Mouse (Mus musculus) layer of hippocampus, postnatal 10 days (tissue): ENCODE data around the gene Nars2. TPM values are rescaled to one million over a fixed set of nuclear protein-coding genes. Genes with fewer than 3 reads are reported as not detected.
A peak's percentile ranks its signal among the peaks of the same experiment; 100 is the strongest.
"Not testable (repeated sequence)": the region's sequence is repeated elsewhere in the genome, so short reads cannot be mapped to it uniquely, and the experiment has no call there.

Experiments used
- DNase-seq, 2 experiments: peaks; one replicate each; pipeline ENCODE4 v3.0.0; 2021; ENCODE audit warnings: low spot score in 2 of 2
- long read RNA-seq: library from polyadenylated mRNA; stranded (forward); transcript quantifications from one replicate; pipeline ENCODE4 v2.0.0, GENCODE M21; 2023
- total RNA-seq, 2 experiments: library from RNA; stranded (reverse); gene quantifications; 2 replicates each; pipeline ENCODE4 v1.2.3; 2021

Gene Nars2
- 10 to 100 TPM; 19.3 to 19.5 TPM for total RNA-seq
- long read RNA-seq, transcript Nars2-201 (14 exons, 3,778 nt) = major isoform, 12 of 18 reads
- long read RNA-seq, partial matches to known transcripts = 2 of 18 reads
- long read RNA-seq, other reads (novel, unspliced or antisense) = 4 of 18 reads

DNA sequence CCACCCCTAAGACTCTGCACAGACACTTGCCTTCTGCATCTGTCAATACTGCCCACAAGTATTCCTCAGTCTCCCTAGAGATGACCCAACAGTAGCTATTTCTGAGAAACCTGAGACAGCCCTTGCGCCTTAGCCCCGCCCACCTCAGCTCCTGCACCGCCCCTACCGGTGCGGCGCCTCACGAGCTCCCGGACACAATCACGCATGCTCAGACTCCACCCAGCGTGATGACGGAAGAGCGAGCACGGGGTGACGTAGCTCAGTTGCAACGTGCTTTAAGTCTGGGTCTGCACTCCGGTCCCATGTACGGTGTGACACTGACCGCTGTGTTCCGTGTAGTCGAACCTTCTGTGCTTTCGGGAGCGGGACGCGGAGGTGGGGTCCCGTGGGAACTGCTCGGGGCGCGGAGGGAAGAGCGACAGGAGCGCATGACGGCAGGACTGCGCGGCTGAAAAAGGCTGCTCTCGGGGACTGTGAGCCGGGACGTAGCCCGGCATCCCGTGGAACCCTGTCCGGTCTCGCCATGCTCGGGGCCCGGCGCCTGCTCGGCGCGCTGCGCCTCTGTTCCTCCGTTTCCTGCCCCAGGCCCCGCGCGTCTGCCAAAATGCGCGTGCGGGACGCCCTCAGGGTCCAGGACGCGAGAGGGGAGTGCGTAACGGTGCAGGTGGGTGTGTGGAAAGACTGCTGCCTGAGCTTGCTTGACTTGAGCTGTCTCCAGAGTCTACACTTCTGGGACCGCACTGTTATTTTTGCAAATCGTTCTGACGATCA, at the start of gene Nars2:
Gene Nars2, plus strand, starts transcription at position 225 of the 771 bp plus-strand sequence.
- DNase-seq = peak; percentile 81 to 88

DNA sequence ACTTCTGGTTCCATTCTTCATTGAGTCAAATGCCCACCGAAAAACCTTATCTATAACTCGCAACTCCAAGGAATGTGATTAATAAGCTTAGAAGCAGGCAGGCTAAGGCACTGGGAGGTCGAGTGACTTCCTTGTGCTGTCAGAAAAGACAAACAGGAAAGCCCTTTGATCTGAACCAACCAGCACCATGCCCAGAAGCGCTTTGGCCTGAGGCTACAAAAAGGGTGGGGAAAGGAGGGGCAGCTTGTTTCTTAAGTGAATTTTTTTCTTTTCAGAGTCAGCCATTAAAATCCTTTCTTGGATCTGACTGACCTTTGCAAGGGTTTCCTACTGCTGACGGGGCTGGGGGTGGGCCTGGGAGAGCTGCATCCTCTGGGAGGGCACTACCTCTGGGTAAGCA, 49.1 kb upstream of the Nars2 start:
- no peak for DNase-seq

DNA sequence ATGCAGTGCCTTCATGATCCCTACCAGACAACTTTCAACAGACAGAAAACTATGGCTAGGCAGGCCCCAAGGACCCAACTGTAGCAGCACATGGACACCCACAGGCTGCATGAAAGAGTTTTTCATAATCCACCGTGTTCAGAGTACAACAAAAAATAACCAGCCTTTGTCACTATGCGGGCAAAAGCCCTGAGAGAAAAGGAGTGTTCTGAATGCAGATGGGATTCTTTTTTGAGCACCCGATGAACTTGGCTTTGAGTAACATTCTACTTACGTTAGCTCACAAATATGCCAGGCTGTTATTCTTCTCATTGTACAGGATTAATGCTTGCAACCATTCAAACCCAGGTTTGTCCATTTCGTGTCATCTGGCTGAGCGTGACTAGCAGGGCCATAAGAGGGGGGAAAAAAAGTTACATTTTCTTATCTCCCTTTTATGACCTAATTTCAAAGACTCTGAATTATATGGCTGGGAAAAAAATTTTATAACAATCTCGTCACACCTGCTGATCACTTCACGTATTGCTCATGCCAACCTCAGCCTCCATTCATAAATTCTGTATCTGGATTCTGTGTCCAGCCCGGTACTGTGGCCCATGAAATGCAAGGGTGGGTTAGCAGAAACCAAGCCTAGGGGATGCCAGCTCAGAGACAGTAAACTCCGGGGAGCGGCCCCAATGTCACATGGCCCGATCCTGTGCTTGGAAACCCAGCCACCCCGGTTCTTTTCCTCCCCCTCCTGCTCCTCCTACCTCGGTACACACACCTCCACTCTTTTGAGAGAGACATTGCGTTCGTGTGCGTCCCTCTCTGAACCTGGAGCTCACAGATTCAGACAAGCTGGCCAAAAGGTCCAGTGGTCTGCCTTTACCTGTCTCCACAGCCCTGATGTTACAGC, 48.0 kb upstream of the Nars2 start:
- no peak for DNase-seq

DNA sequence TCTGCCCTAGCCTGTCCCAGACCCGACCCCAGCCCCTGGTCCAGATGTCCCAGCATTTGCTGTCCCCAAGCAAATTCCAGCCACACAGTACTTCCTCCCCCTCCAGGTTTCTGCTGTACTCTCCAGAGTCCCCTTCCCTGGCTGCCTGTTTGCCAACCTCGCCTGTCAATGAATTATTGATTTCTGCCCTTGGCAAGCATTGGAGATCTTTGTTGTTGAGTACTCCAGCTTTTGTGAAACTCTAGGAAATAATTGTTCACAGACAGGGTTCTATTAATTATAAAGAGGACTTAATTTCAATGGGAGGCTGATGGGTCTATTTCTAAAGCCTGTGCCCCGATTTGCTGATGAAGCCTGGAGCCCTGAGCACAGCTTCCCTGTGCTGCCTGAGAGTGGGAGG, 46.9 kb upstream of the Nars2 start:
- DNase-seq = no peak

DNA sequence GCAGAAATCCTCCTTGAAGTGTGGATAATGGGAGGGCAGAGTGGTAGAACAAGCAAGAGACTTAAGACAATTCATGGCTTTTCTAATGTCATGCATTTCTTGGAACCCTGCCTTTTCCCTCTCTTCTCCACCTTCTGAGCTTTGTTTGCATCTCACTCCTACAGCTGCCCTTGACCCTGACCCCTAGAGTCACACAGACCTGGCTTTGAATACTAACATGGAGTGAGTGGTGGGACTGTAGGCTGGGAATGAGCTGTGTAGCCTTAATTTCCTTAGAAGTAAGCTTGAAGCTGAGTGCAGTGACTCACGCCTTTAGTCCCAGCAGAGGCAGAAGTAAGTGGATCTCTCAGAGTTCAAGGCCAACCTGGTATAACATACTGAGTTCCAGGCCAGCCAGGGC, 46.4 kb upstream of the Nars2 start:
- no peak for DNase-seq

DNA sequence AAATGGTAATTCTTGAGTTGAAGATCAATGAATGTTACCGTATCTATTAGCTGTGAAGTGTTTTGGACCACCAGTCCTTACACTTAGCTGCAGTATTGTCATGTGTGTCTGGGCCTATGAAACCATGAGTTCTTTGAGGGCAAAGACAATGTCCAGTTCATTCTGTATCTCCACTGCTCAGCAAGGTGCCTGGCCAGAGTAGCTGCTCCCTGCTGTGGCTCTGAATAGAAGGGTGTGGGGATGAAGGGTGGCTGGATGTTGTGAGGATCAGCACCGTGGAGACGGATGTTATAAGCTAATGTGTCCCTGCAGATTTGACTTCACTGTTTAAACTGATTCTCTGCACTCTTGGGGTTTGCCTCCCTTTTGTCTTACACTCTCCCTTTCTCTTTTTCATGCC, 45.9 kb upstream of the Nars2 start:
- DNase-seq = no peak

DNA sequence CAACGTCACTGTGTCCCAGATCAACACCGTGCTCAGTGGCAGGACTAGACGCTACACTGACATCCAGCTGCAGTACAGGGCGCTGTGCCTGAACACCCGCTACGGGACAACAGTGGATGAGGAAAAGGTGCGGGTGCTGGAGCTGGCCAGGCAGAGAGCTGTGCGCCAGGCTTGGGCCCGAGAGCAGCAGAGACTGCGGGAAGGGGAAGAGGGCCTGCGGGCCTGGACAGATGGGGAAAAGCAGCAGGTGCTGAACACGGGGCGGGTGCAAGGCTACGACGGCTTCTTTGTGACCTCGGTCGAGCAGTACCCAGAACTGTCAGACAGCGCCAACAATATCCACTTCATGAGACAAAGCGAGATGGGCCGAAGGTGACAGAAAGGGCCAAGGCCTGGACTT, 45.1 kb upstream of the Nars2 start:
- no peak for DNase-seq

DNA sequence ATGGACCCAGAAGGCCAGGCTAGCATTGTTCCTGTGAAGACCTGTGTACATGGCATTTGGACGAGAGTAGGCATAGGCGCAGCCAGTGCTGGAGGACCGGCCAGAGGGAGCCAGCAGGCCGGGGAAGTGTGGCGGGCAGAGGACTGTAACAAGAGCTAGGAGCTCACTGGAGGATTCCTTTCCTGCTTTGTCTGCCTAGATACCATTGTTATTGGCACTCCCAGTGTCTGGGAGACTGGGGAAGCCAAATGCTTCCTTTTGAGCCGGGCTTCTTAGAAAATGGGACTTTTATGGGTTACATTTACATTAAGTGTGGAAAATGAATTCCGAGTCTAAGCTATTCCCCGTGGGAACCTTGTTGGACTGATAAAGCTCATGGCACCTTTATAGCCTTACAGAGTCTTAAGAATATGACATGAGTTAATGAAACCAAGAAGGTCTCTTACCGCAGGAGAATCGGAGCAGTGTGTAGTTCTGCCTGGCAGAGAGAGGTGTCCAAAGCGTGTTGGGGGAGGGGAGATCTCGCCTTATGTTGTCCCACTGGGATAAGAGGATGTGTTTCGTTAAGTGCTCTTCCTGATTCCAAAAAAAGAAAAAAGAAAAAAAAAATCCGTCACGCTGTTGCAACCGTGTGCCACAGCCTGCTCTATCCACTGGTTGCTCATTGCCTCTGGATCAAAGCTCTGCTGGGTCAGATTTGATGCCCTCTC, 43.2 kb upstream of the Nars2 start:
- peak in 1 of 2 experiments; percentile 4 for DNase-seq

DNA sequence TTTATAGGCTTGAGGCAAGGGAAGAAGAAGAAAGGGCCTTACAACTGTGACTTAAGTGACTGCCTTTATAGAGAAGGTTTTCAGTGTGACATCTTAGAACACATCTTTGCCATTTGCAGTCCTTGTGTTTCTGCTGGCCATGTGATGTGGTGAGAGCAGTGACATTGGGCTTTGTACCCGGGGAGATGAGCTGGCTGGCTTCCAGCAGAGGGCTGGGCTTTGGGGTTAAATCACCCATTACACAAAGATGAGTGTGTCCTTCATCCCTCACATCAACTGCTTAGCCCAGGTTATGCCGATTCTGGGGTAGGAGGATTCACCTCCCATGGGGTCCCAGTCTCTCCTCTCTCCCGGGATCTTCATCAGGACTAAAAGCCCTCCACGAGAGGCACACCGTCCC, 41.4 kb upstream of the Nars2 start:
- no peak for DNase-seq

DNA sequence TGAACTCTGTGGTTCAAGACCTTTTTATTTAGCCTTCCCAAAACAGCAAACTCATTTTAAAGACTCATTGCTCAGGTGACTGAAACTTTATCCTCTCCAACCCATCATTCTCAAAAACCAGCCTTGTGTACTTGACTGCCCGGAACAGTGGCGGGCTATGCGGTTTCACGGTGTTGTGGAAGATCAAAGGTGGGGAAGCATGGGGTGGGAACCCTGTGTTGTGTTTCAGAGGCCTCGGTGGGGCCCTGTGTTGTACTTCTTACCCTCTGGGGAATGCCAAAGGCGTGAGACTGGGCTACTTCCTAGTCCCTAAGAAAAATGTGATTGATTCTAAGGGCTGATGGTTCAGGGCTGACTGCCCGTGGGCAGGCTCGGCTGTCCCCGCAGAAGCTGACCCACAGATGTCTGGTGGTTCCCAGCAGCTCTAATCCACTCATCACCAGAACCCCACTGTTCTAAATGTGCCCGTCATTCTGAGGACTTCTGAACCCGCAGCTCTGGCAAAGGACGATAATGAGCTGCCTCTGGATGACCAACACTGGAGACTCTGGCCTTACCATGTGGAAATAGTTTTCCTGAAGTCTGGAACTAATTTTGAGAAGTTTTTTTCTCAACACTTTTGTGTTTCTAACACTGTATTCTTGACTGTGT, 40.9 kb upstream of the Nars2 start:
- no peak for DNase-seq

DNA sequence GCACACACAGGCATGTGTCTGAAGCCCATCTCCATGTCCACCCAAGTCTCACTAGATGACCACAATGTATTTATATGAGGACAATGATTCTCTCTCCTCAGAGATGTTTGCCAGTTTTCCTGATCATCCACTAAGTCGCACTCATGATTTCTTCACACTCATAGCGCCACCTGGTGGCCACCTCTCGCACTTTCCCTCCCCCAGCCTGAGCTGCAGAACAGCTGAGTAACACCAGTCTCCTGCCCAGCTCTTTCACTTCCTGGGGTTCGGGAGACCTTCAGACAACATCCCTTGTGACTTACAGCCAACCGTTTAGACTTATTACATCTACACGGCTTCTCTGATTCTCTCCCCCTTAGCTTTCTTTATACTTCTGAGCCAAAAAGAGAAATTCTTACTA, 37.3 kb upstream of the Nars2 start:
- DNase-seq = peak; percentile 92

DNA sequence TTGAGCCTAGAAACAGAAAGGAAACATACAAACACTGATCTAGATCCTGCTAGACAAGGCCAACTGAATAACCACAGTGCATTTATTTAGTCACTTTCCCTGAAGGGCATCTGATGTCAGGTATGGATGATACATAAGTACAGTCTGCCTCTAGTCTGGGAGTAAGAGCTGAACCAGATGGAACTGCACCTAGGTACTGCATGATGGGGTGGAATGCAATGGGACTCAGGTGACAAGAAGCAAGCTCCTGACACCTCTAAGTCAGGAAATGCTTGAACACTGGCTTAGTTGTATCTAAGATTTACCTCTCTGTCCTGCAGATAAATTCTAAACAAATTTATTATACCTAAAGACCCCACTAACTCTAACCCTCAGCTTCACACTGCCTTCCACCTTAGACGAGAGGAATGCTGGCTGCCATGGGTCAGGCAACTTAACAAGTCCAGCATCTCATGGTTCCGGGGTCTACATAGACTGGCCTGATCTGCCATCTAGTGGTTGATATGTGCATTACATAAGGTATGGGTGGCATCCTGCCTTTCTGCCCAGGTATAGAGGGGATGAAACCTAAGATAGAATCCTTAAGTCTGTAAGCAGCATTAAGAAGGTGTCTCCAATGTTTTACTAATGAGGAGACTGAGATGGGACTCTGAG, 35.7 kb upstream of the Nars2 start:
- DNase-seq = peak; percentile 58 to 69

DNA sequence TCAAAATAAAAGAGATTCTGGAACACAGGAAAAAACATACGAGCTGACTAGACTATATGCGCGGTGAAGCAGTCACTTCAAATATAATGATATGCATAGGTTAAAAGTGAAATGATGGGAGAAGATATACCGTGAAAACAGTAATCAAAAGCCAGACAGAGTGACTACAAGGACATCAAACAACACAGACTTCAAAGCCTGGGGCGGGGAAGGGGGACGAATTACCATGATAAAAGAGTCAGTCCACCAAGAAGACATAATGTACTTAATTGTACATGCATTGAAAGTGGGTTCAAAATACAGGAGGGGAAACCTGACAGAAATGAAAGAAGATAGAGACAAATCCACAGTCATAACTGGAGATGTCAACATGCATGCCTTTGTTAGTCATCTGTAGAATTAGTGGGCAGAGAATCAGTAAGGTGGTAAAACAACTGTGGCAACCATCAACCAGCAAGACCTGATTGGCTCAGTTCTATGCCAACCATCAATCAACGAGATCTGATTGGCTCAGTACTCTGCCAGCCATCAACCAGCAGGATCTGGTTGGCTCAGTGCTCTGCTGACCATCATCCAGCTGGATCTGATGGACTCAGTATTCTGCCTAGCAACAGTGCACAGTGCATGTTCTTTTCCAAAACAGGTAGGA, 30.7 kb upstream of the Nars2 start:
- no peak for DNase-seq

DNA sequence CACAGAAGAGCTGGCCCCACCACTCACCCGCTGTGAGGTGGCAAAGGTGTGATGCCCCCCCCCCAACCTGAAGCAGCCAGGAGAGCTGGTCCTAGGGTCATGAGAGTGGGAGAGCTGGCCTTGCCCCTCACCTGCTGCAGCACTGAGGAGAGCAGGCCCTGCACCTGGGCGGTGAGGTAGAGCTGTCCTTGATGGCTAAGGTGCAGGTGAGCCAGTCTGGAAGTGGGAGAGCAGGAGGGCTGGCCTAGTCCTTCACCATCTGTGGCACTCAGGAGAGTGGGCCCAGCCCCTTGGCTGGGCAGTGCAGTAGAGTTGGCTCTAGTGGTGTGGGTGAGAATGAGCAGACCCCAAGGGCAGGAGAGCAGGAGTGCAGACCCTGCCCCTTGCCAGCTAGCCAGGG, 28.4 kb upstream of the Nars2 start:
- DNase-seq = no peak

DNA sequence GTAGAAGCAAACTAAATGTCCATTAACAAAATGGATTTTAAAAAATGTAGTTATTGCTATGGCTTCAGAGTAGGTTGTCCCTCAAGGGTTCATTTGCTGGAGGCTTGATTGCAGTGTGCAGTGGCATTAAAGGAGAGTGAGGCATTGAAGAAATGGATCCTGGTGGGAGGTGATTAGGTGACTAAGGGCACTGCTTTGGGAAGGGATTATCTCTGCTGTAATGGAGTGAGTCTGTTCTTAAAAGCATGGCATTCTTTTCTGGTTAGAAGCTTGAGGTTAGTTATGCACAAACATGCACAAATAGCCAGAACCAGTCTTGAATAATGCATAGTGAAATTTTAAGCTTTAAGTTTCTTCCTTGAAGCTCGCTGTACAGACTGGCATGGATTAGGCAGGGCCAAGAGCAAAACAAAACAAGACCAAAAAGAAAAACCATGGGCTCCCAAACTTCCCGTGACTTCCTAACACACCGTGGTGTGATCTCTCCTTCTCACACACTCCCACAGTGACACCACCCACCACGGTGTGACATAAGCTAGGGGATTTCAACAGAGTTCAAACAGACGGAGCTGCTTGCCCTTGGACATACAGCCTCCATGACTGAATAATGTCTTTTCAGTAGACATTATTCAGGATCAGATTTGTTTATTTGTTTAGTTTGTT, 7.5 kb upstream of the Nars2 start:
- no peak for DNase-seq

DNA sequence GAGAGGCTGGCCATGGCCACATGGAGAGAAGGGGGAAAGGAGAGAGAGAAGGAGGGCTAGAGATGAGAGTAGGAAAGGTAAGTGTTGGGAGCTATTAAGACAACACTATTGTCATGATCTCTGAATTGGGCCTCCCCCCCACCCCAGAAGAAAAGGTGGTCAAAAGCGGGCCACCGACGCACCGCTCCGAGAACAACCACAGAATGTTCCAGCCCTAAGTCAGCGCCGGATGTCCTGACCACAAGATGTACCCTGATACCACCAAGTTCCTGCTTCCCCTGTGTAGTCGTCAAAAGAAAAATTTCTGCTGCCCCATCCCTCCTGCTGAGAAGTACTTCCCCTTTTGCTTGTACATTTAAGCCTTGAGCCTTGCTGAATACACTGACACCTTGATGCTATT, 4.8 kb upstream of the Nars2 start:
- DNase-seq = not testable (repeated sequence)

DNA sequence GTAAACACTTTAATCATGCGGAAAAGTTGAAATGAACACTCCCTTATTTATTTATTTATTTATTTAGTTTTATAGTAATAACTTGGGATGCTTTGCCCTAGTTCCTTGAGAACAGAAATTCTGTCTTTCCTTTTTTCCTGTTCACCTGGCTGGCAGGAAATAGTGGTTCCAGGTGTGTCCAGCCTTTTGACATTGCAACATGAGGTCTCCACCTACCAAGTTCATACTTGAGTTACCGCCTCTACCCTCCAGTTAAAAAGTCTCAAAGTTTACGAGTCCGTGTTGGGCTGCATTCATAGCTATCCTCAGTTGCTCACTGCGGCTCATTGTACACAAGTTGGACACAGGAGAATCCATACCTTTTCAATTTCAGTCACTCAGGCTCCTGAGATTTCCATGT, 789 bp downstream of the Nars2 start:
- no peak for DNase-seq

DNA sequence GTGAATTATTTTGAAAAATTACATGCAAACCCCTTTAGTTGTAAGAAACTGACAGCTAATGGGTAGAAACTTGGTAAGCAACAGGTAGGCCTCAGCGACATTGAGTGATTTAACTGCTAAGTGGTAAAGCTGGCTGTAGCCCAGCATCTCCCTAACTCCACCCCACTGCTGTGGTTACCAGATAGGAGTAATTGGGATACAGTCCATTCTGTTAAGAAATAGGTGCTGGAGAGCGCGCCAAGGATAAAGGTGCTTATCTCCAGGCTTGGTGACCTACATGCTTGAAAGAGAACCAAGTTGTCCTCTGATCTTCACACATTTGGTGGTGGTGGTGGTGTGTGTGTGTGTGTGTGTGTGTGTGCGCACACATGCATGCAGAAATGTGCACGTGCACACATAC, 7.9 kb downstream of the Nars2 start:
- DNase-seq = no peak

DNA sequence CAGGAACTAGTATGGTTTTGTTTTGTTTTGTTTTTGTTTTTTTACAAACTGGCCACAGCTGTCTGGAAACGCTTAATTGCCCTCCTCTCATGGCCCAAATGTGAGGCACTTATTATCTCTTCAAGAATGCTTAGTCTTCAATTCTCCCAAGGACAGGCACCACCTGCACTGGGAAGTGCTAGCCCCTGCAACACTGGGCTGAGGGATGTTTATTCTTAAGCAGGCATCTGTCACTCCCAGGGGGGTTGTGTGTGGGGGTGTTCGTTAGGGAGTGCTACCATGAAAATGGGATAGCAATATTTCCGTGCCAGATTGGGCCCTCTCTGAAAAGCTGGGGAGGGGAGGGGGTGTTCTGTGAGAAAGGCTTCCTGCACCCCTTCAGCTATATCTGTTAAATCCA, 15.9 kb downstream of the Nars2 start:
- no peak for DNase-seq

DNA sequence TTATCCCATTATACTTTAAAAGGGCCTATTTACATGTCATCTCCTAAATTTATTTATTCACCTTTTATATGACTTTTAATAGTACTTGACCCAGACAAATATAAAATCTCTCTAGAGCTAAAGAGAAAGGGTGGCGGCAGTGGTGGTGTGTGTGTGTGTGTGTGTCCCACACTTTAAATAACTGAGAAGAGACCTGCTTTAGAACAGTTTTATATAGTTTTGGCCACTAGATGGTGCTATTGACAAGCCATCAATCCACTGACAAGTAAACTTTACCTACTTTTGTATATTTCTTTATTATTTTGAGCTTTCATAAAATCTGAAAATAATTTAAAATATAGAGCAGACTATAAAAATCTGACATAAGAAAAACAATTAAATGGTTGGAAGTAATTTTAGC, 19.1 kb downstream of the Nars2 start:
- DNase-seq = no peak
